Mouse (Mus musculus): ENCODE data around the gene Stx8. TPM values are rescaled to one million over a fixed set of nuclear protein-coding genes. Genes with fewer than 3 reads are reported as not detected.

Stx8 gene
- polyA plus RNA-seq, 1 experiment from 2014 or later, result 68.5 TPM

DNA sequence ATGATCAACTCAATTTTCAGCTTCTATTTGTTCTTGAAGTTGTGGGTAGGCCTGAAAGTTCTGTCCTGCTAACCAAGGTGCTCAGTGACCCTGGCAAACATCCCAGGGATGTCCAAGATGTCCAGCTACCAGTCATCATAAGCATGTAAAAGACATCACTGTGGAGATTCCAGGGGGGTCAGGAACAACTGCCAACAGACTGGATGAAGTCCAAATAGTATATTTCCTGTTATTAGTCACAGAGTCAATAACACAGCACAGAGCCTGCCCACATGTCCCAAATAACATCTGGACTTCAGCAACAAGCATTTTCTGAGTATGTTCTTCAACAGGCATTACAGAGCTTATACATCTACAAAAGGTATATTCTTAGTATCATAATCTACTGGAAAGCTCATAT lies 189.8 kb downstream of the Stx8 start:
- ATAC-seq (ENCODE audit: insufficient number of reproducible peaks, insufficient read depth, low FRiP score, low read depth), result no peak
- no peak overlapping the region for H3K9ac ChIP-seq (replicated peaks; ENCODE audit: low read depth, low read length)
- H3K4me3 ChIP-seq (ENCODE audit: low read depth, low read length), result no peak overlapping the region
- H3K4me1 ChIP-seq (ENCODE audit: control insufficient read depth, insufficient read depth, low read length), result peaks cover 5% of the 10 kb centered on the region; the same call in 1 of the 2 replicates
- no peaks in the 10 kb centered on the region for H3K9me3 ChIP-seq (ENCODE audit: control insufficient read depth, low read depth, low read length)
- H3K27ac ChIP-seq (ENCODE audit: low read length), result no peak overlapping the region
- no peaks in the 10 kb centered on the region for H3K36me3 ChIP-seq (ENCODE audit: control insufficient read depth, insufficient read depth, low read length)
- no peak overlapping the region for H3K4me2 ChIP-seq (replicated peaks; ENCODE audit: low read depth, low read length)
- no peaks in the 10 kb centered on the region for H3K27me3 ChIP-seq (ENCODE audit: control insufficient read depth, insufficient read depth, low read length)

DNA sequence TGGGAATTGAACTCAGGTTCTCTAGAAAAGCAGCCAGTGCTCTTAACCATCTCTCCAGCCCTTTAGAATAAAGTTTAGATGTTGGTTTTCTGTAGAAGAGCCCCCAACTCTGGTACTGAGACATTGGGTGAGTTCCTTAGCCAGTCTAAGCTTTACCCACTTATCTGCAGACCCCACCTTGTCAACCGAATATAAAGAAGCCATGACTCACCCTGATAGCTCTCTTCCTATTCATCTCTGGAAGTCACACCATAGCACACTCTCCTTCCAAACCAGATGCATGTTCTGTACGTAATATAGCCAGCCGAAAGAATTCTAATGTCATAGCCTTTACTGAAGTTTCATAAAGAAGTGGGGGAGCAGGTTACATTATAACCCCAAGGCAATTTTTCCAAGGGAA lies 192.2 kb downstream of the Stx8 start:
- H3K9me3 ChIP-seq (ENCODE audit: control insufficient read depth, low read depth, low read length), result no peaks in the 10 kb centered on the region
- no peak overlapping the region for H3K4me3 ChIP-seq (ENCODE audit: low read depth, low read length)
- no peaks in the 10 kb centered on the region for H3K4me1 ChIP-seq (ENCODE audit: control insufficient read depth, insufficient read depth, low read length)
- no peaks in the 10 kb centered on the region for H3K36me3 ChIP-seq (ENCODE audit: control insufficient read depth, insufficient read depth, low read length)
- WGBS, result 86% methylated on average over 3 of the region's 3 CpGs
- no peak for ATAC-seq (ENCODE audit: insufficient number of reproducible peaks, insufficient read depth, low FRiP score, low read depth)
- H3K9ac ChIP-seq (replicated peaks; ENCODE audit: low read depth, low read length), result no peak overlapping the region
- H3K27ac ChIP-seq (ENCODE audit: low read length), result no peak overlapping the region
- no peaks in the 10 kb centered on the region for H3K27me3 ChIP-seq (ENCODE audit: control insufficient read depth, insufficient read depth, low read length)
- no peak overlapping the region for H3K4me2 ChIP-seq (replicated peaks; ENCODE audit: low read depth, low read length)

DNA sequence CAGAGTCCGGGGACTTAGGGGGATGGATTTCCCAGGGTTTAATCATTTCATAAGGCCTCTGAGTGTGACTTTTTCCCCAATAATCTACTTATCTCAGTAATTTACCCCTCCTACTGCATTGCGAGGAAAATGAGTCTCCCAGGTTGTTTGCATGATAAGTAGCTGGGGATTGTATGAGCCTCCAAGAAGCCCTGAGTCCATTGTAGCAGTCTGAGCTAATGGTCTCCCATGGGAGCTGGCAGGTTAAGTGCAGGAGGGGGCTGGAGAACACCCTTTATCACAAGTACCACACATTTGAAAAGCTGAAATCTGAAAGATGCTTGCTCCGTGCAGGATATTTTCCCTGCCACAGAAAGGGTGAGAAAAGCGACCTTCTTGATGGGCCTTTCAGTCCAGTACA lies 193.9 kb downstream of the Stx8 start:
- no peaks in the 10 kb centered on the region for H3K36me3 ChIP-seq (ENCODE audit: control insufficient read depth, insufficient read depth, low read length)
- H3K4me1 ChIP-seq (ENCODE audit: control insufficient read depth, insufficient read depth, low read length), result no peaks in the 10 kb centered on the region
- H3K27ac ChIP-seq (ENCODE audit: low read length), result no peak overlapping the region
- no peak overlapping the region for H3K4me2 ChIP-seq (replicated peaks; ENCODE audit: low read depth, low read length)
- no peaks in the 10 kb centered on the region for H3K9me3 ChIP-seq (ENCODE audit: control insufficient read depth, low read depth, low read length)
- no peaks in the 10 kb centered on the region for H3K27me3 ChIP-seq (ENCODE audit: control insufficient read depth, insufficient read depth, low read length)
- H3K9ac ChIP-seq (replicated peaks; ENCODE audit: low read depth, low read length), result no peak overlapping the region
- no peak overlapping the region for H3K4me3 ChIP-seq (ENCODE audit: low read depth, low read length)
- ATAC-seq (ENCODE audit: insufficient number of reproducible peaks, insufficient read depth, low FRiP score, low read depth), result no peak
- WGBS, result 81% methylated on average over 4 of the region's 4 CpGs

DNA sequence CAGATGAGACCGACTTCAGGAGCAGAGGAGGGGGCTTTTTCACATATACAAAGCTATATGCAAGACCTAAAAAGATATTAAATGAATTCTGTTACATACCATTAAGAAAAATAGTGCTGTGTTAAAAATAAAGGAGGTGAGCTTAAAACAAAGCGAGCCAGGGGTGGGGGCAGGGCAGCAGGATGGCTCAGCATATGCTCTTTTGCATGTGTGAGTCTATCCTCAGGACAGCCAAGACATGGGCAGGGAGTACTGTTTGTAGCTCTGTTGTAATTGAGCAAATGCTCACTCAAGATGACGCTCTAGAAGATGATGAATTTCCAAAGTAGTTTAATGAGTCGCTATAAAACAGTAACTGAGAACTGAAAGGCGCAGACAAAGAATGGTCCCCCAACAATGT lies 198.4 kb downstream of the Stx8 start:
- no peaks in the 10 kb centered on the region for H3K9me3 ChIP-seq (ENCODE audit: control insufficient read depth, low read depth, low read length)
- ATAC-seq (ENCODE audit: insufficient number of reproducible peaks, insufficient read depth, low FRiP score, low read depth), result no peak
- H3K4me2 ChIP-seq (replicated peaks; ENCODE audit: low read depth, low read length), result no peak overlapping the region
- no peak overlapping the region for H3K4me3 ChIP-seq (ENCODE audit: low read depth, low read length)
- no peaks in the 10 kb centered on the region for H3K27me3 ChIP-seq (ENCODE audit: control insufficient read depth, insufficient read depth, low read length)
- H3K9ac ChIP-seq (replicated peaks; ENCODE audit: low read depth, low read length), result no peak overlapping the region
- no peak overlapping the region for H3K27ac ChIP-seq (ENCODE audit: low read length)
- H3K4me1 ChIP-seq (ENCODE audit: control insufficient read depth, insufficient read depth, low read length), result no peaks in the 10 kb centered on the region
- no peaks in the 10 kb centered on the region for H3K36me3 ChIP-seq (ENCODE audit: control insufficient read depth, insufficient read depth, low read length)
- 84% methylated on average over 5 of the region's 5 CpGs for WGBS

DNA sequence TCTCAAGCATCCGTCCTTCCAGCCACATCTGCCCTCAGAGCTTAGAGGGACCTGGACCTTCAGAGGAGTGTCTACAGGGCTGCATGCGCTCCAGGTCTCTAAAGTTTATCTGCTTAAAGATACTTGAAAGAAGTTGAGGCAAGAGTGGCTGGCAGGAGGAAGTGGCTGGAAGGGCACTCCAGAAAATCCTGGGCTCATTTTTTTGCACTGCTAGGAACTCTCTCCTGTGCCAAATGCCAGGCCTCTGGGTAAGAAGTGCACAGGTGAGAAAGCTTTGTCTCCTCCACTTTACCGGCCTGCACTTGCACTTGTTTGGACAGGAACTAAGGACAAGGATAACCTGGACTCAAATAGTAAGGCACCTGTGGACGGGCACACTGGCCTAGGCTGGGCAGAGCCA lies 202.4 kb downstream of the Stx8 start:
- no peaks in the 10 kb centered on the region for H3K27me3 ChIP-seq (ENCODE audit: control insufficient read depth, insufficient read depth, low read length)
- no peak overlapping the region for H3K27ac ChIP-seq (ENCODE audit: low read length)
- H3K36me3 ChIP-seq (ENCODE audit: control insufficient read depth, insufficient read depth, low read length), result no peaks in the 10 kb centered on the region
- ATAC-seq (ENCODE audit: insufficient number of reproducible peaks, insufficient read depth, low FRiP score, low read depth), result no peak
- H3K9ac ChIP-seq (replicated peaks; ENCODE audit: low read depth, low read length), result no peak overlapping the region
- H3K4me1 ChIP-seq (ENCODE audit: control insufficient read depth, insufficient read depth, low read length), result peaks cover 5% of the 10 kb centered on the region; the same call in 1 of the 2 replicates
- no peak overlapping the region for H3K4me2 ChIP-seq (replicated peaks; ENCODE audit: low read depth, low read length)
- WGBS, result 77% methylated on average over 4 of the region's 4 CpGs
- H3K9me3 ChIP-seq (ENCODE audit: control insufficient read depth, low read depth, low read length), result no peaks in the 10 kb centered on the region
- no peak overlapping the region for H3K4me3 ChIP-seq (ENCODE audit: low read depth, low read length)

DNA sequence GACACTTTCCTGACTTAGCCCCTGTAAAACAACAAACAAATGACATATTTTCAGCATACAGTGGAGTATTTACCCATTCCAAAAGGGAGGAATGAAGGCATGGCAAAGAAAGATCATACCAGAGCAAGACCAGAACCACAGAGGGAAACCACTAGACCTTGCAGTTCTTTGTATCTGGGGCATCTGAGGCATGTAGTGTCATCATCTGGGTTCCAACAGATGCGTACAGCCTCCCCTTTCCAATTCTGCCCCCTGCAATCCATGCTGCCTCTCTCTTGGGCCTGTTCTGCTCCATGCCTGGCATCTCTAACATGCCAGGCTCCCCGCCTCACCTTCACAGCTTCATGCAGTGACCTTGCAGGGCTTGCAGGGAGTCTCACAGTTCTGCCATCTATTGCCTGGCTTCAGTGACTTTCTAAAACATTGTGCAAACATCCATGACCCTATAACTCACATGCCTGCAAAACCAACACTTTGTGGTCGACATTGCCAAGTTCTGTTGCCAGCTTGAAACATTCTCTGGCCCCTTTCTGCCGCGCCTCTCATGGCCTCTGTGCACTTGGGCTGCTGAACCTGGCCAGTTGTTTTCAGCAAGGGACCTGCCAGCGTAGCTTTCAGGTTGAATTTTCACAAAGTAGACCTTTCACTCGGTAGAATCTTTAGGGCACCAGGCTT lies 206.1 kb downstream of the Stx8 start:
- no peak overlapping the region for H3K4me2 ChIP-seq (replicated peaks; ENCODE audit: low read depth, low read length)
- WGBS, result 81% methylated on average over 7 of the region's 7 CpGs
- no peaks in the 10 kb centered on the region for H3K9me3 ChIP-seq (ENCODE audit: control insufficient read depth, low read depth, low read length)
- ATAC-seq (ENCODE audit: insufficient number of reproducible peaks, insufficient read depth, low FRiP score, low read depth), result no peak
- peaks cover 7% of the 10 kb centered on the region; the same call in 1 of the 2 replicates for H3K4me1 ChIP-seq (ENCODE audit: control insufficient read depth, insufficient read depth, low read length)
- no peak overlapping the region for H3K9ac ChIP-seq (replicated peaks; ENCODE audit: low read depth, low read length)
- no peak overlapping the region for H3K4me3 ChIP-seq (ENCODE audit: low read depth, low read length)
- no peaks in the 10 kb centered on the region for H3K36me3 ChIP-seq (ENCODE audit: control insufficient read depth, insufficient read depth, low read length)
- H3K27ac ChIP-seq (ENCODE audit: low read length), result no peak overlapping the region; the same call in 1 of the 2 replicates
- no peaks in the 10 kb centered on the region for H3K27me3 ChIP-seq (ENCODE audit: control insufficient read depth, insufficient read depth, low read length)

DNA sequence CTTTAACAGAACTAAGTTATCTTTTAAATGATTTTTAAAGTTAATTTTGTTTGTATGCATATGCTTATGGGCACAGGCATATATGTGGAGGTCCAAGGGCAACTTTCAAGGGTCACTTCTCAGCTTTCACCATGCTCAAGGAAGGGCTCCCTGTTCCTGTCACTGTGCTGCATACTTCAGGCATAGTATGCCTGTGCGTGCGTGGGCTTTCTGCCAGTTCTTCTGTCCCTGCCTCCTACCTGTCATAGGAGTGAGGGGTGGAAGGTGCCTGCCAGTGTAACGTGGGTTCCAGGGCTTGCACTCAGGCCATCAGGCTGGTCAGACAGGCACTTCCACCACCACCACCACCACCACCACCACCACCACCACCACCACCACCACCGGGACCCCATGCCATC lies 206.7 kb downstream of the Stx8 start:
- no peak for ATAC-seq (ENCODE audit: insufficient number of reproducible peaks, insufficient read depth, low FRiP score, low read depth)
- Histone ChIP-seq H3K36me3 (ENCODE audit: control insufficient read depth, insufficient read depth, low read length) (no peaks in the 10 kb centered on the region), H3K4me3 (ENCODE audit: low read depth, low read length) (no peak overlapping the region), H3K27ac (ENCODE audit: low read length) (peak overlapping the region; percentile 10; the same call in 1 of the 2 replicates), H3K9ac (replicated peaks; ENCODE audit: low read depth, low read length) (no peak overlapping the region), H3K9me3 (ENCODE audit: control insufficient read depth, low read depth, low read length) (no peaks in the 10 kb centered on the region), H3K27me3 (ENCODE audit: control insufficient read depth, insufficient read depth, low read length) (no peaks in the 10 kb centered on the region), H3K4me1 (ENCODE audit: control insufficient read depth, insufficient read depth, low read length) (peaks cover 7% of the 10 kb centered on the region; the same call in 1 of the 2 replicates), H3K4me2 (replicated peaks; ENCODE audit: low read depth, low read length) (no peak overlapping the region)
- 65% methylated on average over 4 of the region's 4 CpGs for whole genome bisulfite sequencing

DNA sequence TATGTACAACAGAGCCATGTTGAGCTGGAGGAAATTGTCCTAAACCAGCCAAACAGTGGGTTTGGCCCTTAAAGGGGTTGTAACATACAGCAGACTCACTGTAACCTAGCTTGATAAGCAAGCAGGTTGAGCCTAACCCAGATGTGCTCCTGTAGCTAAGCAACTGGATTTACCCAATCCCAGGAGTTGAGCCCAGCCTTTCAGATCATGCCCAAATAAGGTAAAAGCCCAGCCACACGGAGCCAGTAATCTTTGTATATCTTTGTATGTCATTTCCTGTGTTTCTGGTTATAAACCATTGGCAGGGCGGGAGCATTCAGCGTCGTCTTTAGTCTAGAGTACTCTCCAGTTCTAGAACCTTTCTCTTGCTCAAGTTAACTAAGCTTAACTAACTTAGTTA lies 210.6 kb downstream of the Stx8 start:
- no peaks in the 10 kb centered on the region for H3K36me3 ChIP-seq (ENCODE audit: control insufficient read depth, insufficient read depth, low read length)
- no peak overlapping the region for H3K4me2 ChIP-seq (replicated peaks; ENCODE audit: low read depth, low read length)
- H3K4me3 ChIP-seq (ENCODE audit: low read depth, low read length), result no peak overlapping the region
- no peaks in the 10 kb centered on the region for H3K27me3 ChIP-seq (ENCODE audit: control insufficient read depth, insufficient read depth, low read length)
- H3K9me3 ChIP-seq (ENCODE audit: control insufficient read depth, low read depth, low read length), result no peaks in the 10 kb centered on the region
- no peak; the same call in 1 of the 2 replicates for ATAC-seq (ENCODE audit: insufficient number of reproducible peaks, insufficient read depth, low FRiP score, low read depth)
- peak overlapping the region; percentile 66; the same call in 1 of the 2 replicates for H3K27ac ChIP-seq (ENCODE audit: low read length)
- H3K9ac ChIP-seq (replicated peaks; ENCODE audit: low read depth, low read length), result no peak overlapping the region
- peaks cover 9% of the 10 kb centered on the region; the same call in 1 of the 2 replicates for H3K4me1 ChIP-seq (ENCODE audit: control insufficient read depth, insufficient read depth, low read length)
- 33% methylated on average over 4 of the region's 4 CpGs for WGBS

DNA sequence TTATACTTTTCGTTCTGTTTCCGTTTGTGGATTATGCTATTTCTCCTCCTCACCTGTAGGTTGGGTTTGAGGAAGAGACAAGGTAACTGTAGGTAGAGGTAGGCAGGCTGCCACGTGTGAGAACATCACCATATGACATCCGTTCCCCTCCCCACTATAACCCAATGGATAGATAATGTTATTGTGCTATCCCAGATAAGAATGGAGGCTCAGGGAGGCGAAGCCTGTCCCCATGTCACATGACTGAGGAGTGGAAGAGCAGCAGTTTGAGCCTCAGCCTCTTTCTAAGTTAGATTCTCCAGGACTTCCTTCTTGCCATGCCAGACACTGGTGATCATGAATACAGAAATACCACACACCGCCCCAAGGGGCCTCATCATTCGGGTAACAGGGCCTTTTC lies 211.4 kb downstream of the Stx8 start:
- H3K36me3 ChIP-seq (ENCODE audit: control insufficient read depth, insufficient read depth, low read length), result no peaks in the 10 kb centered on the region
- no peak overlapping the region for H3K4me3 ChIP-seq (ENCODE audit: low read depth, low read length)
- peak overlapping the region; percentile 3; the same call in 1 of the 2 replicates for H3K27ac ChIP-seq (ENCODE audit: low read length)
- H3K9ac ChIP-seq (replicated peaks; ENCODE audit: low read depth, low read length), result no peak overlapping the region
- no peak overlapping the region for H3K4me2 ChIP-seq (replicated peaks; ENCODE audit: low read depth, low read length)
- no peaks in the 10 kb centered on the region for H3K27me3 ChIP-seq (ENCODE audit: control insufficient read depth, insufficient read depth, low read length)
- no peaks in the 10 kb centered on the region for H3K9me3 ChIP-seq (ENCODE audit: control insufficient read depth, low read depth, low read length)
- 84% methylated on average over 7 of the region's 7 CpGs for WGBS
- ATAC-seq (ENCODE audit: insufficient number of reproducible peaks, insufficient read depth, low FRiP score, low read depth), result no peak
- peaks cover 9% of the 10 kb centered on the region; the same call in 1 of the 2 replicates for H3K4me1 ChIP-seq (ENCODE audit: control insufficient read depth, insufficient read depth, low read length)

All from stomach, embryonic 14.5 days (tissue).